Mouse (Mus musculus) Patski (cell line): ENCODE measurements around the gene Susd6. TPM values are rescaled to one million over a fixed set of nuclear protein-coding genes. Genes with fewer than 3 reads are reported as not detected.

Experiments
- ATAC-seq: fragments of 100-300 bp; one replicate; pipeline ENCODE4 v1.8.0; 2021
- CTCF ChIA-PET: fragments of 350-600 bp; sonication (Branson Sonifier 250); formaldehyde crosslinking; loops from one replicate; lab custom pipeline; 2022; ENCODE audit warnings: inconsistent platforms; lab: Charles Lee
- POLR2A ChIA-PET: fragments of 350-600 bp; sonication (Branson Sonifier 250); formaldehyde crosslinking; loops from one replicate; lab custom pipeline; 2022; ENCODE audit warnings: antibody characterized with exemption, inconsistent platforms; lab: Charles Lee
- DNase-seq: peaks from one replicate; pipeline ENCODE4 v3.0.0-alpha.2; 2011; ENCODE audit warnings: low read depth, low spot score
- H3K27me3 ChIP-seq: fragments of 371-371 bp; one replicate; pipeline ENCODE4 v1.5.1; 2021
- CTCF ChIP-seq: fragments of 100-300 bp; IDR thresholded peaks from one replicate; pipeline ENCODE4 v1.5.1; 2021
- in situ Hi-C: fragments of 300-500 bp; cut with MboI; formaldehyde crosslinking; loops from 3 replicates; pipeline ENCODE4 v1.11.1; 2018; ENCODE audit warnings: low pct_unique_long_range_greater_than_20kb, mixed read lengths
- polyA plus RNA-seq: library from polyadenylated mRNA; unstranded; gene quantifications from one replicate; pipeline ENCODE4 v1.2.3, GENCODE M21; 2021

The Susd6 gene
- polyA plus RNA-seq, 1 experiment from 2014 or later, result 86.2 TPM

DNA sequence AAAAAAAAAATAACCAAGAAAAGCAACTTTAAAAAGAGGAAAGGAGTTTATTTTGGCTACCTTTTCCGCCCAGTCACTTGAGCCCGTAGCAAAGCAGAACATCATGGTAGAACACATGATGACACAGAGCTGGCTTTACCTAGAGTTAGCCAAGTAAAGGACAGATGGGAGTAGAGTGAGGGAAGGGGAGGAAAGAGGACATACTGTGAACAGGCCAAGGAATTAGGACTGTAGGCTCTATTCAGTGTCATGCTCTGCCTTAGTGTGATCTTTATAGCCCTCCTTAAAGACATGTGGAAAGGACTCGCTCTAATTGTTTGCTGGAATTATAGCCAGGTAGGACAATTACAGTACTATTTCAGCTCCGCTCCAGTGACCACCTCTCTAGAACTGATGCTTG is 74.9 kb downstream of the Susd6 start:
- DNase-seq (no peak), ATAC-seq (no peak)
- no peaks in the 10 kb centered on the region for H3K27me3 ChIP-seq
- TF ChIP-seq CTCF, result no peak
- ChIA-PET POLR2A (interaction anchor here (0.6 kb wide), 2 partner anchors 20 to 1525 kb away, joined by 3 to 5 read pairs; no protein-coding TSS in a partner anchor), CTCF (no interaction called here)
- in situ Hi-C loops, result no loop called here

DNA sequence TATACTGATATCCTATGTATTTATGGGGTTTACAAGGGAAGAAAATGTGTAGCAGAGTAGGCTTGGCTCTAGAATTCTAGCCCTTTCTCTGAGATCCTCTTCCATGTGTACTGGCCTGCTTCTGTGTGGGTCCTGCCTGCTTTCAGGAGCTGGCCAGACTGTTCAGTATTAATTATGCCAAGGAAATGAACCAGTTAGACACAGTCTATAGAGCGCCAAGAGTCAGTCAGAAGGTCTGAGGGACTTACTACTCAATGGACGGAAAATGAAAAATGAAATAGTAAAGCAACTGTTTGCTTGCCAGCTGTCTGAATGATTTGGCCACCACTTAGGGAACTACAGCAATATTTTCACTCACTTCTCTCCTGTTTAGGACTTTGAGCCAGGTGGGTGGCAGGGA is 75.7 kb downstream of the Susd6 start:
- in situ Hi-C loops, result no loop called here

DNA sequence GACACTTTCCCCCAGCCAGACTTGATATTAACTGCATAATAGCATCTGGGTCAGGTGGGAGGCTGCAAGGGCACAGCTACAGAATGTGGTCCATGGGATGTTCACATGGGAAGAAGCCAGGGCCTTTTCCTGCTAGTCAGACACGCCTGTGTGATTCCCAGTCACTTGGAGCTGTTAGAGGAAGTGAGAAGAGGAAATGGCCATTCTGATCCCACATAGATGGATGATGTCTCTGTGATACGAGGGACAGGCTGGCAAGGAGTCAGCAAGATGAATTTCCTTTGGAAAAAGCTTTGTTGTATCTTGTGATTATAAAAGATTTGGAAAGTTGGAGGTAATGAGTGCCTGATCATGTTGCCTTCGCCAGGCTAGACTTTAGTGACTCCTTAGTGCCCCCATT is 76.8 kb downstream of the Susd6 start:
- in situ Hi-C loops, result no loop called here
- DNase-seq (no peak), ATAC-seq (no peak)
- TF ChIP-seq CTCF, result no peak
- H3K27me3 ChIP-seq, result no peaks in the 10 kb centered on the region
- POLR2A ChIA-PET, result no interaction called here
- CTCF ChIA-PET, result no interaction called here

More for the DNA sequence above, 75.7 kb downstream of the Susd6 start:
- ChIA-PET POLR2A (interaction anchor here (0.6 kb wide), 1 partner anchor 1526 kb away, joined by 5 read pairs; no protein-coding TSS in a partner anchor), CTCF (no interaction called here)
- no peaks in the 10 kb centered on the region for H3K27me3 ChIP-seq
- ATAC-seq, result no peak
- DNase-seq, result no peak
- TF ChIP-seq CTCF, result no peak

DNA sequence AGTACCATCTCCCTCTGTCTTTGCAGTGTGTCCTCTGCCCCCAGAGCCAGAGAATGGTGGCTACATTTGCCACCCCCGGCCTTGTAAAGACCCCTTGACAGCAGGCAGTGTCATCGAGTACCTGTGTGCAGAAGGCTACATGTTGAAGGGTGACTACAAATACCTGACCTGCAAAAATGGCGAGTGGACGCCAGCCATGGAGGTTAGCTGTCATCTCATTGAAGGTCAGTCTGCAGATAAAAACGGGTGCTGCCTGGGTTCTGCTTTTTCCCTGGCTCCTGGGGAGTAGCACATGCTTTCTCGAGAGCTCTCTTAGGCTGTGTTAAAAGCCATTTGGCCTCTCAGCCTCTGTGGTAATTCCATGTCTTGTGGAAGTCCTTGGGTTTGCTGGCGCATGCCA is 78.1 kb downstream of the Susd6 start:
- no peak for TF ChIP-seq CTCF
- no peak for ATAC-seq
- no peaks in the 10 kb centered on the region for H3K27me3 ChIP-seq
- in situ Hi-C loops, result no loop called here
- CTCF ChIA-PET, result no interaction called here
- no peak for DNase-seq
- POLR2A ChIA-PET, result interaction anchor here (0.6 kb wide), 1 partner anchor 34 kb away, joined by 3 read pairs; no protein-coding TSS in a partner anchor

DNA sequence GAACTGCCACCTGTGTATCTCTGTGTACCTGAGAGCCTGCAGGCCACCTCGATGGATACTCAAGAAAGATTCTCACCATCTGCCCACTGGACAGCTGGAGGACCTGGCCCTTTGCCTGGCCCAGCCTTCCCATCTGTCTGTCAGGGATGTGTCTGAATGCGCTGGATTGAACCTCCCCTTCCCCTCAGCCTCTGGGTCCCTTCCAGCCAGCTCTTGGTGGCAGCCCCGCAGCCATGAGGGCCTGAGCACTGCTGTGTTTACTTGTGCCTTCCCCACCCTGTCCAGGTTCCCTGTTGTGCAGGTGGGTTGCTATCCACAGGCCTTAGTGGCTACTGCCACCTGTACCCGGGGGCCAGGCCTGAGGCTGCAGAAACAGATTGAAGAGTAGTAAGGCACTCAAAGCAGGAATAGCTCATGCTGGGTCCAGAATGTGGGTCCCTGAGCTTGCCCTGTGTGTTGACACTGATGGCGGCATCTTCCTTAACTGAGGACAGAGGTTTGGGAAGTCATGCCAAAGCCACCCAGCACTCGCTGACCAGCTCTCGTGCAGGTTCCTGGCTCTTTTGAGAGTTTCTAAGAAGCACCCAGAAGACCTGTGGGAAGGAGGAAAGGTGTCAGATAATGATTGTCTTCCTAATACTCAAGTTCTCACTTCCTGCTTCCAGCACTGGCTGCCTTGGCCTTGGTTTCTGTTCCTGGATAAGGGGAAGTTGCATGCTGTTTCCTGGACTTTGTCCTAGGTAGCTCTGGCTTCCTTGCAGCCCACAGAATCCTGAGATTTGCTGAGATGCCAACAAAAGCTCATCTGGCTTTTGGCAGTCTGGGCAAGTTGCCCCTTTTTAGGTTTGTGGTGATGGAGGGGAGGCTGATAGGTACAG is 87.1 kb downstream of the Susd6 start:
- CTCF ChIA-PET, result interaction anchor here (0.8 kb wide), 1 partner anchor 16 kb away, joined by 3 read pairs; no protein-coding TSS in a partner anchor
- H3K27me3 ChIP-seq, result no peaks in the 10 kb centered on the region
- in situ Hi-C loops, result no loop called here
- DNase-seq (no peak), ATAC-seq (no peak)
- no peak for TF ChIP-seq CTCF
- POLR2A ChIA-PET, result no interaction called here

DNA sequence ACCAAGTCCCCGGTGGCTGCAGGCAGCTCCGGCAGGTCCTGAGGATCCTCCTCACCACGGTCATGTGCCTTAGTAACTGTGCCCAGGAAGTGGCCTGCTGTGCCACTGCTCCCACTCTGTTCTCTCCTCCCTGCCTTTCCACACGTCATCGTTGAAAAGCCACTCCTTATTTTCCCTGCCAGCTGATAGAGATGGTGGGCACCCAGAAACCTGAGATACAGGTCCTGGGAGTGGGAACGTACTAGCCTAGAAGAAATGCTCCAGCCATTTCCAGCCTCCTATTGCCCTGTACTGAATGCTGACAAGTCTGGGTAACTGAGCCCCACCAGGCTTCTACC is 87.8 kb downstream of the Susd6 start:
- DNase-seq (no peak), ATAC-seq (no peak)
- H3K27me3 ChIP-seq, result no peaks in the 10 kb centered on the region
- CTCF ChIA-PET, result interaction anchor here (0.8 kb wide), 1 partner anchor 15 kb away, joined by 3 read pairs; no protein-coding TSS in a partner anchor
- in situ Hi-C loops, result no loop called here
- TF ChIP-seq CTCF, result no peak
- POLR2A ChIA-PET, result no interaction called here

DNA sequence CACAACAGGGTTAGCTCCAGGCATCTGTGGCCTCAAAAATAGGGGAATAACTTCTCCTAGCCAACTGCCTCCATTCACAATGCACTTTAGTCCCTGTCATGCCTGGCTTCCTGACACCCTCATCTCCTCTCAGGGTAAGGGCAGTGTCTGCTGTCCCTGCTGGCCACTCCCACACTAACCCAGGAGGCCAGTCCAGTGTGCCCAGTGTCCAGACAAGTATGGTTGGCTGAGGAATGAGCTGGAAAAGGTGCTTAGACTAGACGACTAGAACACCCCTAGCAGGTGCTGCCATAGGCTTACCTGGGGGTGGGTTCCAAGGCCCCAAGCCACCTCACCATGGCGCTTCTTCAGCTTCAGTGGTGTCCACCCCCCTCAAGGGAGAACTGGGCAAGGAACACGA is 88.3 kb downstream of the Susd6 start:
- no peaks in the 10 kb centered on the region for H3K27me3 ChIP-seq
- in situ Hi-C loops, result no loop called here
- no peak for TF ChIP-seq CTCF
- DNase-seq, result no peak
- ChIA-PET CTCF (interaction anchor here (1.7 kb wide), 1 partner anchor 91 kb away, joined by 4 read pairs; no protein-coding TSS in a partner anchor), POLR2A (no interaction called here)
- no peak for ATAC-seq

DNA sequence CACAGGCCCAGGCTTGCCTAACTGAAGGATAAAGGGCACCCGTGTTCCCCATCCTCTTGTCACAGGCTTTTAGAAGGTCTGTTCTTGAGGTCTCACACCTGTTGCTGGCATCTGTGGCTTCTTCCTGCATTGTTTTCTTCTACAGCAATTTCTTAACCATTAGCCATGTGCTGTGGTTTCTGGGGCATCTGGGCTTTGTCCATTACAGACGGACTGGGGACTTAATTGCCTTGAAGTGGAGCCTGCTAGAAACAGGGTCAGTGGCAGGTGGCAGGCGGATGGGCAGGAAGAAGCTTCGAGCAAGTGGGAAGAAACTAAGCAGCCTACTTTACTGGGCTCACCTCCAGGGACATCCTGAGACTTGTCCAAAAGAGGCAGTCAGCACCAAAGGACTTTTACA is 89.0 kb downstream of the Susd6 start:
- ChIA-PET CTCF (interaction anchor here (1.7 kb wide), 1 partner anchor 91 kb away, joined by 4 read pairs; no protein-coding TSS in a partner anchor), POLR2A (no interaction called here)
- no peak for TF ChIP-seq CTCF
- ATAC-seq (no peak), DNase-seq (no peak)
- no peaks in the 10 kb centered on the region for H3K27me3 ChIP-seq
- in situ Hi-C loops, result no loop called here

DNA sequence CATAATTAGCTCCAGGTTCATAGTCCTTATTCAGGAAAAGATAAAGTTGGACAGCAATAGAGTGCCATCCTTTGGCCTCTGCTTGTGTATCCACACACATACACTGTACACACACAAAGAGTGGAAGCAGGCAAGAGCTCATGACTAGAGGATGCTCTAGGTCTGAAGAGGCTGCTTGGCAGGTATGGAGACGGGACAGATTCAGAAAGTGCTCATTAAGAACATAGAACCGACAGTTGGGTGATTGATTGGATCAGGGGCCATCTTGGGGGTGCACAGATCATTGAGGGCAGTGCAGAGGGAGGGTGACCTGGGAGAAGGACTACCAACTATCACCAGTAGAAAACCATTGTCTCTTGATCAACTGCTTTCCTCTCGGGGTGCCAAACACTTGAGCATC is 90.8 kb downstream of the Susd6 start:
- ChIA-PET POLR2A (no interaction called here), CTCF (interaction anchor here (1.3 kb wide), 1 partner anchor 24 kb away, joined by 3 read pairs; no protein-coding TSS in a partner anchor)
- TF ChIP-seq CTCF, result no peak
- in situ Hi-C loops, result no loop called here
- DNase-seq, result no peak
- no peaks in the 10 kb centered on the region for H3K27me3 ChIP-seq
- ATAC-seq, result no peak

DNA sequence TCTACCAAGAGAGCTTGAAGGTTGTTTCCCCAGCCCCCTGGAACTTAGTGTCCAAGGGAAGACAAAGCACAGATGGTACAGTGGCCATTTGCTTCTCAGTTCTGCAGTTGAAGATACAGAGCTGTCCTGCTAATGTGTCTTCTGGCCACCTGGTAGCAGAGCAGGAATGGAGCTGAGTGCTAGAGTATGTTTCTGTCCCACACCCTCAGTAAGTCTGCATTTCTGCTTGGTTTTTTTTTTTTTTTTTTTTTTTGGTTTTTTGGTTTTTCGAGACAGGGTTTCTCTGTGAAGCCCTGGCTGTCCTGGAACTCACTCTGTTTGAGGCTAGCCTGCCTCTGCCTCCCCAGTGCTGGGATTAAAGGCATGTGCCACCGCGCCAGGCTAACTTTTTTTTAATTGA is 93.0 kb downstream of the Susd6 start:
- in situ Hi-C loops, result no loop called here
- DNase-seq (no peak), ATAC-seq (no peak)
- H3K27me3 ChIP-seq, result no peaks in the 10 kb centered on the region
- CTCF ChIA-PET, result no interaction called here
- TF ChIP-seq CTCF, result no peak
- POLR2A ChIA-PET, result no interaction called here

DNA sequence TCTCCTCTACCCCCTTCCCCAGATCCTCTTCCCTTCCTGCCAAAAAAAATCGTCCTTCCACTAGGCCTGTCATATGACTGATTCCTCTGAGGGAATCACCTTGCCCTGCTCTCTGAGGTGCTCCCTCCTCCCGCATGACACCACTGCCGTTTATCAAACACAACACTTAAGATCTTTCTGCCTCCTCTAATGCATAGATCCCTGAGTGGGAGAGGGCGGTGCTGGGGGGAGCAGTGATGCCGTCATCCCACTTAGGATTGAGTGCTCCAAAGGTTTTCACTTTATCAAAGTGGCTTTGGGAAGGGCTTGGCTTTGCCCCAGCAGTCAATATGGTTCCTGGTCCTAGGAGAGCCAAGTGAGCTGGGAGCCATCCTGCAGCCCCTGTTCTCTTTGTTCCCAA is 93.6 kb downstream of the Susd6 start:
- in situ Hi-C loops, result no loop called here
- TF ChIP-seq CTCF, result no peak
- ATAC-seq (no peak), DNase-seq (no peak)
- ChIA-PET CTCF (no interaction called here), POLR2A (no interaction called here)
- H3K27me3 ChIP-seq, result no peaks in the 10 kb centered on the region
